Mouse (Mus musculus) liver, embryonic 11.5 days (tissue): ENCODE measurements at regions not wholly inside any gene's neighbourhood (a gene's known extent, or its start where the extent isn't known, plus 50 kb on each side); places are given as distances from the start of the nearest gene placed in this dataset.

Experiments used
- ATAC-seq: fragments of 200-750 bp; cut with Nextera tagmentation; replicated peaks from 2 replicates; pipeline ENCODE4 v1.8.0; 2017; ENCODE audit warnings: moderate number of reproducible peaks, mild to moderate bottlenecking, moderate TSS enrichment, moderate library complexity; ENCODE audit not compliant: low FRiP score
- DNase-seq: peaks from one replicate; pipeline ENCODE4 v3.0.0-alpha.2; 2017; ENCODE audit warnings: low spot score
- H3K27ac ChIP-seq: fragments of 300-500 bp; sonication (generic); 2 replicates; pipeline ENCODE4 v1.5.1; 2014; ENCODE audit warnings: mild to moderate bottlenecking, low read depth, low read length, control low read depth
- H3K27me3 ChIP-seq: fragments of 300-500 bp; sonication (generic); replicated peaks from 2 replicates; pipeline ENCODE4 v1.6.1; 2014; ENCODE audit warnings: low read length, mixed read lengths; ENCODE audit not compliant: control insufficient read depth, insufficient read depth
- H3K36me3 ChIP-seq: fragments of 300-500 bp; sonication (generic); 2 replicates; pipeline ENCODE4 v1.6.1; 2014; ENCODE audit warnings: mild to moderate bottlenecking, low read length, moderate library complexity, mixed read lengths; ENCODE audit not compliant: control insufficient read depth, insufficient read depth
- H3K4me1 ChIP-seq: fragments of 300-500 bp; sonication (generic); replicated peaks from 2 replicates; pipeline ENCODE4 v1.6.1; 2014; ENCODE audit warnings: low read length, mixed read lengths; ENCODE audit not compliant: control insufficient read depth, insufficient read depth
- H3K4me2 ChIP-seq: fragments of 300-500 bp; sonication (generic); 2 replicates; pipeline ENCODE4 v1.6.1; 2014; ENCODE audit warnings: mild to moderate bottlenecking, control low read depth, moderate library complexity
- H3K4me3 ChIP-seq: fragments of 300-500 bp; sonication (generic); 2 replicates; pipeline ENCODE4 v1.5.1; 2014; ENCODE audit warnings: low read depth, low read length, control low read depth
- H3K9ac ChIP-seq: fragments of 300-500 bp; sonication (generic); 2 replicates; pipeline ENCODE4 v1.6.1; 2014; ENCODE audit warnings: low read depth, low read length, control low read depth
- H3K9me3 ChIP-seq: fragments of 300-500 bp; sonication (generic); 2 replicates; pipeline ENCODE4 v1.6.1; 2016; ENCODE audit warnings: low read length, inconsistent platforms, mixed read lengths; ENCODE audit not compliant: control insufficient read depth
- WGBS: fragments of 180-500 bp; shearing (Covaris S2); extraction: QIAGEN DNeasy Blood & Tissue Kit; methylation state at CpG from one replicate; pipeline ENCODE4 v1.1.7; 2014; 5-methylcytosine and 5-hydroxymethylcytosine counted together

DNA sequence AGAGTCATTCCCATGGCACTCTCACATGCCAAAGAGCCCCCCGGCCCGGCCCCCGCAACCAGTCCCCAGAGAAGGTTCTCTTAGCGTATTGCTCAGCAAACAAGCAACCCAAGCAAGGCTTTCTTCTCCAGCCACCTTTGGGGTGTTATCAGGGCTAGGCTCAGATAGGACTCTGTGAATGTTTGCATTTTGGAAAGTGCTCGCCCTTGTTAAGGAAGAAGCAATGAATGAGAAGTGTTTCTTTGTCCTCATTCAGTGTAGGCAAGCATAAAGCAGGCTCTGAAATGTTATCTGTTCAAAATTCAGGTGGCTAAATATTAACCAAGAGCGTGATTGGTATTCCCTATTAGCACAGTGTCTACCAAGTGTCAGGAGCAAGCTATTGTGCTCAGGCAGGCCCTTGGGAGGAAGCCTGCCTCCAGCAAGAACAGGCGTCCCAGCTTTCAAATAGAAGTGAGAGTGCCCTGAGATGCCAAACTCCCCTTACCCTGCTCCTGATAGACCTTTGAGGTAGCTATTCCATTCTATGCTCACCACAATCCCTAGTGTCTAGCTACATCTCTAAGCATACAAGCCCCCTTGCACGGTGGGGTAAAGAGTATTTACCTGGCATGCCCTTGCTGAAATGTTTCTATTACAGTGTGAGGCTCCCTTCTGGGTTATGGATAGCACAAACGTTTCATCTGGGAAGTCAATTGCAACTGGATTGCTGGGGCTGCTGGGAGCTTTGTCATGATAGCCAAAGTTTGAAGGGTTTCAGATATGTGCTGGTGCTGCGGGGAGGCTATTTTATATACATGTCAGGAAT lies 191.7 kb downstream of the Fam43a start:
- ATAC-seq (no peak), DNase-seq (peak; percentile 29)
- Histone ChIP-seq H3K27ac (no peak overlapping the region), H3K4me2 (peak overlapping the region; percentile 13; the same call in 1 of the 2 replicates), H3K27me3 (no peaks in the 10 kb centered on the region), H3K4me1 (peaks cover 37% of the 10 kb centered on the region), H3K9me3 (no peaks in the 10 kb centered on the region), H3K36me3 (no peaks in the 10 kb centered on the region), H3K9ac (no peak overlapping the region), H3K4me3 (no peak overlapping the region)
- WGBS: 58% methylated on average over 10 of the region's 10 CpGs

DNA sequence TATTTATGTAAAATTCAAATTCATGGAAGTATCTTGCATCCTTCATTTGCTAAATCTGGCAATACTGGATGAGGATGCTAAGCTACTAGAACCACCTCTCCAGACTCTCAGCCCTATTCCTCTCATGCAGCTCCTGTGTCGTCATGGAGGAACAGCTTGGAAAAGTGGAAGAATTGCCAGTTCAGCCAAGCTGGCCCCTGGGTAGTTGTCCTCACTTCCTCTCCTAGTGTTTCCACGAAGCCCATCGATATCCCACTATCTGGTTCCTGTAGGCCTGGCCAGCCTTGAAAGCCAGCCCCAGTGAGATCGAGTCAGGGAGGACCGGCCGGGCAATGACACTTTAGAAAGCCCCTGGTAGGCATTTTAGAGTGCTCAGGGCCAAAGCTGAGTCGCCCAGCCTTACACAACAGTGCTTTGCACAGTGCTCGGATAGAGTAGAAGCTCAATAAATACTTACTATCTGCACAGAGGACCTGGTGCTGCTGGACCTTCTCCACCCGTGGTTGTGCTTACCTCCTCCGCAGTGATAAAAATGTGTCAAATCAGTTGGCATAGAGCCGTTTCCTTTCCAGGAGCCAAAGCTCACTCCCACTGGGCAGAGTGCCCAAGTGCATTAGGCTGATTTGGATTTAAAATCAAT lies 193.3 kb downstream of the Fam43a start:
- WGBS: 60% methylated on average over 11 of the region's 11 CpGs
- Histone ChIP-seq H3K4me2 (no peak overlapping the region), H3K27ac (no peak overlapping the region), H3K4me1 (peaks cover 33% of the 10 kb centered on the region), H3K27me3 (no peaks in the 10 kb centered on the region), H3K36me3 (no peaks in the 10 kb centered on the region), H3K4me3 (no peak overlapping the region), H3K9me3 (no peaks in the 10 kb centered on the region), H3K9ac (no peak overlapping the region)
- DNase-seq: peak; percentile 28
- no peak for ATAC-seq

DNA sequence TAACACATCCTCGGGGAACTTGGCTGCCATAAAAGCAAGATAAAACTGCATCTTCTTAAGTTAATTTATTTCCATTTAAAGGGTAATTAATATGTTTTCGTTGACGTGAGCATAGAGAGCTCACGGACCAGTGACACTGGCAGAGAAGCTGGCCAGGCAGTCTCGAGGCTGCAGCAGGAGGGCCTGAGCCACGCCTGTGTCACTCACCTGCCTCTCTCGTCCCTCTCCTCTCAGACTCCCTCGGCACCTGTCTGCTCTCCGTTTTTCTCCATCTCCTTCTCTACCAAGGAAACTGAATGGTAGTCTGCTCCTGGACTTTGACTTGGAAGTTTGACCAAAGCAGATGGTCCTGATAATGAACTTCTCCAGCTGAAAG lies 193.8 kb downstream of the Fam43a start:
- DNase-seq: no peak
- Histone ChIP-seq H3K27ac (no peak overlapping the region), H3K4me2 (no peak overlapping the region), H3K27me3 (no peaks in the 10 kb centered on the region), H3K9me3 (no peaks in the 10 kb centered on the region), H3K4me3 (no peak overlapping the region), H3K9ac (no peak overlapping the region), H3K36me3 (no peaks in the 10 kb centered on the region), H3K4me1 (peaks cover 29% of the 10 kb centered on the region)
- ATAC-seq: no peak
- 59% methylated on average over 9 of the region's 9 CpGs for WGBS

DNA sequence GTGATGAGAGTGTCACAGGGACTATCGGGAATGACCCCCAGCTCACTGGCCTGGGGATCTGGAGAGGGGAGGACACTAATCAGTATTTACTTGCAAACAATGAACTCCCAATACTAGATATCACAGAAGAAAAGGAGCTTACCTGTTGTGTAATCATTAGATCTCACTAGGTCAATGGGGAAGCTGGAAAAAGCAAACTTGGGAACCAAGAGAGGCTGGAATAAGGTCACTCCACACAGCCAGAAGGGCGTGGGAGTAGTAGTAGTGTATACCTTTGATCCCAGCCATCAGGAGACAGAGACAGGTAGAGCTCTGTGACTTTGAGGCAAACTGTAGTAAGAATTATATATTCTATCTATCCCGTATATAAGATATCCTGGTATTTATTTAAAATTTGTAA lies 194.3 kb downstream of the Fam43a start:
- Histone ChIP-seq H3K36me3 (no peaks in the 10 kb centered on the region), H3K4me3 (no peak overlapping the region), H3K9me3 (no peaks in the 10 kb centered on the region), H3K27me3 (no peaks in the 10 kb centered on the region), H3K9ac (no peak overlapping the region), H3K27ac (no peak overlapping the region), H3K4me2 (no peak overlapping the region), H3K4me1 (peaks cover 24% of the 10 kb centered on the region)
- DNase-seq (peak; percentile 11), ATAC-seq (no peak)
- whole genome bisulfite sequencing: 77% methylated on average over 3 of the region's 3 CpGs

DNA sequence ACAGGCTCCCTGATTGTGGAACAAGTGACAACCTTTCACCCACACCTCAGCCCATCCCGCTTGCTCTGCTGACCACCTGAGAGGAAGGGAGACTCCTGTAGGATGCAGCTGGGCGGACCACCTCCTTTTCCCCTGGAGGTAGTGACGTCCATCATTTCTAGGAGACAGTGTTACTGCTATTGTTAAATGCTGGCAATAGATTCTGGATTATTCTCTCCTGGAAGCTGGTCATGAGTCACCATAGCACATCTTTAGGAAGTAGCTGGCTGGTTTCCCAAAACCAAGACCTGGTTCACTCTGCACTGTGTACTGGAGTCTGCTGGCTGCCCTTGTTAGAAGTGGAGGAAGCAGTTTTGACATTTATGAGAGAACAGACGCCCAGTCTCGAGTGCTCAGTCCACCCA lies 196.0 kb downstream of the Fam43a start:
- DNase-seq (peak; percentile 22), ATAC-seq (no peak)
- Histone ChIP-seq H3K36me3 (no peaks in the 10 kb centered on the region), H3K4me3 (no peak overlapping the region), H3K9me3 (no peaks in the 10 kb centered on the region), H3K27me3 (no peaks in the 10 kb centered on the region), H3K4me2 (no peak overlapping the region), H3K4me1 (peaks cover 8% of the 10 kb centered on the region), H3K27ac (no peak overlapping the region), H3K9ac (no peak overlapping the region)
- WGBS: 71% methylated on average over 5 of the region's 5 CpGs

DNA sequence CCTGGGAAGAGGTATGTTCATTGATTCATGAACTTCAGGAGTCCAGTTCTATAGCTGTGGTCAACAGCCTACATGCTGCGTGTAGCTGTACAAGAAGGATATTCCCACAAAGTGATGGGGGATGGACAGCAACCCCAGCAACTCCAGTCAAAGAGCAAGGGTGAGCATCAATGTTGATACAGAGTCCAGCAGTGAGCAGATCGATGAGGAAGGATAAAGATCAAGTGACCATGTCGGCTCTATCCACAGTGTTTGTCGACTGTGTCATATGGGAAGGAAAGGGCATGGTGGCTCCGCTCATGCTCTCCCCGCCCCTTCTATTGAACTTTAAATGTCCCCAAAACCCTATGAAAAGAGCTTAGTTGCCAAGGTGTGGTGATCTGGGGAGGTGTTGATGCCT lies 196.6 kb downstream of the Fam43a start:
- H3K4me2 ChIP-seq: no peak overlapping the region
- no peaks in the 10 kb centered on the region for H3K9me3 ChIP-seq
- ATAC-seq (peak; percentile 56), DNase-seq (peak; percentile 30)
- H3K4me3 ChIP-seq: no peak overlapping the region
- no peaks in the 10 kb centered on the region for H3K36me3 ChIP-seq
- peaks cover 2% of the 10 kb centered on the region; the same call in 1 of the 2 replicates for H3K4me1 ChIP-seq
- H3K27me3 ChIP-seq: no peaks in the 10 kb centered on the region
- WGBS: 86% methylated on average over 6 of the region's 6 CpGs
- no peak overlapping the region; the same call in 1 of the 2 replicates for H3K27ac ChIP-seq
- no peak overlapping the region for H3K9ac ChIP-seq

DNA sequence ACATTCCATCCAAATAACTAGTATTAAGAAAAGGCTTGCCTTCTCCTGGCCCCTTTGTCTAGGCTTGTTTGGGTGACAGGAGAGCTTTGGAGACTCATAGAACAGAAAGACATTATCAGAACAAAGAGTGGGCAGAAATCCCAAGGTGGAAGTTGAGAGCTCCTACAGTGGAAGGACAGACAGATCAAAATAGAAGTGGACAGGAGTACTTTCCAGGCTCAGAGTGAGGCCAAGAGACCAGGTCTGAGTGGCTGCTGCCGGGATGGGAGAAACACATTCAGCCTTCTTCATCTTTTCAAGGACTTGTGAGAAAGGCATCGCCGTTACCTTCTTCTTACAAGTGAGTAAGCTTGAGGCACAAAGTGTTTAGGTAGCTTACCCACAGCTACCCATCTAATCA lies 197.5 kb downstream of the Fam43a start:
- Histone ChIP-seq H3K9ac (no peak overlapping the region), H3K4me3 (no peak overlapping the region), H3K9me3 (no peaks in the 10 kb centered on the region), H3K36me3 (no peaks in the 10 kb centered on the region), H3K4me1 (peaks cover under 1% of the 10 kb centered on the region; the same call in 1 of the 2 replicates), H3K27me3 (no peaks in the 10 kb centered on the region), H3K4me2 (no peak overlapping the region), H3K27ac (no peak overlapping the region)
- ATAC-seq (no peak), DNase-seq (peak; percentile 16)
- 89% methylated on average over 3 of the region's 3 CpGs for WGBS

DNA sequence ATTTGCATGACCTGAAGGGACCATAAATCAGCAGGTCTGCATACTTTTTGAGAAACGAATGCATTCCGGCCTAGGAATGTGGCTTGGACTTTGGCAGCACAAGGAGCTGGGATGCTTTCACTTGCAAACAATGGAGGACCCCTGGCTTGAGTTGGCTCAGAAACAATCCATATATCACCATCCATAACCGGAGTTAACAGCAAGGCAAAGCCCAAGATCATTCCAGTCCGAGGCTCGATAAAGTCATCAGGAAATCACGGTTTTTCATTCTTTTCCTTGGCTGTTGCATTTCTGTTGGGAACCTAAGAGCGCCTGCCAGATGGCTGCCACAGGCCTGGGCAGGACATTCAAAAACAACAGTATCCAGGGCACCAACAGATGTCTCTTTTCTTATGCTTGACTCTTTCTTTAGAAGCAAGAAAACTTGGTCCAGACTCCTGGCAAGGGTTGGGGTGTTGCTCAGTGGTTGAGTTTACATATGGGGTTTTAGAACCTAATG lies 198.5 kb downstream of the Fam43a start:
- Histone ChIP-seq H3K27me3 (no peaks in the 10 kb centered on the region), H3K4me2 (no peak overlapping the region), H3K36me3 (no peaks in the 10 kb centered on the region), H3K4me1 (no peaks in the 10 kb centered on the region; the same call in 1 of the 2 replicates), H3K9ac (no peak overlapping the region), H3K4me3 (no peak overlapping the region), H3K9me3 (no peaks in the 10 kb centered on the region), H3K27ac (no peak overlapping the region)
- DNase-seq (peak; percentile 27), ATAC-seq (no peak)
- 80% methylated on average over 7 of the region's 7 CpGs for WGBS
